Mouse (Mus musculus) cortical plate, adult 2 months (tissue): ENCODE results near the gene Trp53rkb.

ENCODE experiments used
- CTCF ChIP-seq: fragments of 200-500 bp; IDR thresholded peaks from 2 replicates; pipeline ENCODE4 v1.5.1; 2011; ENCODE audit warnings: mild to moderate bottlenecking, control low read depth, low read length; ENCODE audit not compliant: insufficient read depth; ENCODE audit errors: extremely low read depth
- POLR2A ChIP-seq: fragments of 200-500 bp; IDR thresholded peaks from 2 replicates; pipeline ENCODE4 v1.6.1; 2011; ENCODE audit warnings: mild to moderate bottlenecking, low read length, control low read depth; ENCODE audit not compliant: insufficient read depth; ENCODE audit errors: extremely low read depth

- TF ChIP-seq CTCF (no peak), POLR2A (no peak)
Measured at GRCm38 (mm10) chr2:166744433-166744832, 47.9 kb upstream of the Trp53rkb start.
